Mouse (Mus musculus): ENCODE measurements at regions not wholly inside any gene's neighbourhood (a gene's known extent, or its start where the extent isn't known, plus 50 kb on each side); places are given as distances from the start of the nearest gene placed in this dataset.

- TF ChIP-seq CTCF (IDR thresholded peaks at IDR 0.05) (no peak), EP300 (IDR thresholded peaks at IDR 0.05) (no peak)
Measured at GRCm38 (mm10) chr15:67355334-67355733, 854.6 kb upstream of the Lrrc6 start.

Measured in lung, postnatal 0 days (tissue).